Mouse (Mus musculus): ENCODE measurements at regions not wholly inside any gene's neighbourhood (a gene's known extent, or its start where the extent isn't known, plus 50 kb on each side); places are given as distances from the start of the nearest gene placed in this dataset.

- Histone ChIP-seq H3K4me3 (ENCODE audit: insufficient read depth in 1 of 2, low read depth in 2 of 2, low read length in 2 of 2) (no peak overlapping the region), H3K27me3 (ENCODE audit: control insufficient read depth, insufficient read depth, low read length) (no peaks in the 10 kb centered on the region), H3K9ac (replicated peaks) (no peak overlapping the region), H3K4me1 (replicated peaks; ENCODE audit: control insufficient read depth in 2 of 2, insufficient read depth in 2 of 2, low read length in 1 of 2) (no peaks in the 10 kb centered on the region), H3K9me3 (ENCODE audit: control insufficient read depth, low read length) (no peaks in the 10 kb centered on the region), H3K36me3 (replicated peaks; ENCODE audit: control insufficient read depth, insufficient read depth, low read depth) (no peaks in the 10 kb centered on the region), H3K4me2 (ENCODE audit: low read depth) (no peak overlapping the region), H3K27ac (no peak overlapping the region)
- TF ChIP-seq CTCF (IDR thresholded peaks at IDR 0.05; ENCODE audit: low read depth) (no peak), EP300 (IDR thresholded peaks at IDR 0.05; ENCODE audit: low read depth) (no peak)
- 73% methylated on average over 18 of the region's 18 CpGs for WGBS (ENCODE audit: insufficient replicate concordance)
- DNase-seq (ENCODE audit: low read depth in 3 of 3, low spot score in 3 of 3) (no peak), ATAC-seq (ENCODE audit: insufficient read depth) (no peak)
Measured at GRCm38 (mm10) chr4:47818371-47819159, 226.4 kb upstream of the Nr4a3 start.

GRCm38 (mm10) chr4:47820562-47820961 lies 224.4 kb upstream of the Nr4a3 start:
- Histone ChIP-seq H3K36me3 (replicated peaks; ENCODE audit: control insufficient read depth, insufficient read depth, low read depth) (no peaks in the 10 kb centered on the region), H3K27ac (no peak overlapping the region), H3K4me1 (replicated peaks; ENCODE audit: control insufficient read depth in 2 of 2, insufficient read depth in 2 of 2, low read length in 1 of 2) (no peaks in the 10 kb centered on the region), H3K9me3 (ENCODE audit: control insufficient read depth, low read length) (no peaks in the 10 kb centered on the region), H3K4me2 (ENCODE audit: low read depth) (no peak overlapping the region), H3K9ac (replicated peaks) (no peak overlapping the region), H3K4me3 (ENCODE audit: insufficient read depth in 1 of 2, low read depth in 2 of 2, low read length in 2 of 2) (no peak overlapping the region), H3K27me3 (ENCODE audit: control insufficient read depth, insufficient read depth, low read length) (no peaks in the 10 kb centered on the region)
- no peak for DNase-seq (ENCODE audit: low read depth in 3 of 3, low spot score in 3 of 3)
- no peak for ATAC-seq (ENCODE audit: insufficient read depth)
- TF ChIP-seq CTCF (IDR thresholded peaks at IDR 0.05; ENCODE audit: low read depth) (no peak), EP300 (IDR thresholded peaks at IDR 0.05; ENCODE audit: low read depth) (no peak)
- 61% methylated on average over 1 of the region's 1 CpGs for WGBS (ENCODE audit: insufficient replicate concordance)

- Histone ChIP-seq H3K27ac (no peak overlapping the region), H3K4me3 (ENCODE audit: insufficient read depth in 1 of 2, low read depth in 2 of 2, low read length in 2 of 2) (no peak overlapping the region), H3K4me2 (ENCODE audit: low read depth) (no peak overlapping the region), H3K4me1 (replicated peaks; ENCODE audit: control insufficient read depth in 2 of 2, insufficient read depth in 2 of 2, low read length in 1 of 2) (no peaks in the 10 kb centered on the region), H3K36me3 (replicated peaks; ENCODE audit: control insufficient read depth, insufficient read depth, low read depth) (no peaks in the 10 kb centered on the region), H3K27me3 (ENCODE audit: control insufficient read depth, insufficient read depth, low read length) (no peaks in the 10 kb centered on the region), H3K9me3 (ENCODE audit: control insufficient read depth, low read length) (no peaks in the 10 kb centered on the region), H3K9ac (replicated peaks) (no peak overlapping the region)
- DNase-seq (ENCODE audit: low read depth in 3 of 3, low spot score in 3 of 3), result no peak
- WGBS (ENCODE audit: insufficient replicate concordance), result 64% methylated on average over 9 of the region's 9 CpGs
- ATAC-seq (ENCODE audit: insufficient read depth), result no peak
- TF ChIP-seq EP300 (IDR thresholded peaks at IDR 0.05; ENCODE audit: low read depth) (no peak), CTCF (IDR thresholded peaks at IDR 0.05; ENCODE audit: low read depth) (no peak)
Measured at GRCm38 (mm10) chr4:47823299-47823698, 221.7 kb upstream of the Nr4a3 start.

- no peaks in the 10 kb centered on the region for H3K27me3 ChIP-seq (ENCODE audit: control insufficient read depth, insufficient read depth, low read length)
- DNase-seq (ENCODE audit: low read depth in 3 of 3, low spot score in 3 of 3) (no peak), ATAC-seq (ENCODE audit: insufficient read depth) (no peak)
- H3K9me3 ChIP-seq (ENCODE audit: control insufficient read depth, low read length), result no peaks in the 10 kb centered on the region
- H3K36me3 ChIP-seq (replicated peaks; ENCODE audit: control insufficient read depth, insufficient read depth, low read depth), result no peaks in the 10 kb centered on the region
- H3K4me2 ChIP-seq (ENCODE audit: low read depth), result no peak overlapping the region
- H3K27ac ChIP-seq, result no peak overlapping the region
- 74% methylated on average over 15 of the region's 15 CpGs for WGBS (ENCODE audit: insufficient replicate concordance)
- no peaks in the 10 kb centered on the region for H3K4me1 ChIP-seq (replicated peaks; ENCODE audit: control insufficient read depth in 2 of 2, insufficient read depth in 2 of 2, low read length in 1 of 2)
- no peak overlapping the region for H3K9ac ChIP-seq (replicated peaks)
- TF ChIP-seq CTCF (IDR thresholded peaks at IDR 0.05; ENCODE audit: low read depth), result no peak
- no peak for TF ChIP-seq EP300 (IDR thresholded peaks at IDR 0.05; ENCODE audit: low read depth)
- no peak overlapping the region for H3K4me3 ChIP-seq (ENCODE audit: insufficient read depth in 1 of 2, low read depth in 2 of 2, low read length in 2 of 2)
Measured at GRCm38 (mm10) chr4:47824083-47824482, 220.9 kb upstream of the Nr4a3 start.

GRCm38 (mm10) chr4:47832905-47833304 lies 212.0 kb upstream of the Nr4a3 start:
- no peak overlapping the region for H3K4me3 ChIP-seq (ENCODE audit: insufficient read depth in 1 of 2, low read depth in 2 of 2, low read length in 2 of 2)
- TF ChIP-seq CTCF (IDR thresholded peaks at IDR 0.05; ENCODE audit: low read depth) (no peak), EP300 (IDR thresholded peaks at IDR 0.05; ENCODE audit: low read depth) (no peak)
- no peaks in the 10 kb centered on the region for H3K9me3 ChIP-seq (ENCODE audit: control insufficient read depth, low read length)
- WGBS (ENCODE audit: insufficient replicate concordance), result 9% methylated on average over 2 of the region's 2 CpGs
- DNase-seq (ENCODE audit: low read depth in 3 of 3, low spot score in 3 of 3), result no peak
- H3K4me2 ChIP-seq (ENCODE audit: low read depth), result no peak overlapping the region
- no peaks in the 10 kb centered on the region for H3K4me1 ChIP-seq (replicated peaks; ENCODE audit: control insufficient read depth in 2 of 2, insufficient read depth in 2 of 2, low read length in 1 of 2)
- no peaks in the 10 kb centered on the region for H3K36me3 ChIP-seq (replicated peaks; ENCODE audit: control insufficient read depth, insufficient read depth, low read depth)
- H3K9ac ChIP-seq (replicated peaks), result no peak overlapping the region
- H3K27me3 ChIP-seq (ENCODE audit: control insufficient read depth, insufficient read depth, low read length), result no peaks in the 10 kb centered on the region
- no peak for ATAC-seq (ENCODE audit: insufficient read depth)
- H3K27ac ChIP-seq, result no peak overlapping the region
